Comparison of ENCODE assay signal across 19 mouse cellular contexts in the genomic region with DNA sequence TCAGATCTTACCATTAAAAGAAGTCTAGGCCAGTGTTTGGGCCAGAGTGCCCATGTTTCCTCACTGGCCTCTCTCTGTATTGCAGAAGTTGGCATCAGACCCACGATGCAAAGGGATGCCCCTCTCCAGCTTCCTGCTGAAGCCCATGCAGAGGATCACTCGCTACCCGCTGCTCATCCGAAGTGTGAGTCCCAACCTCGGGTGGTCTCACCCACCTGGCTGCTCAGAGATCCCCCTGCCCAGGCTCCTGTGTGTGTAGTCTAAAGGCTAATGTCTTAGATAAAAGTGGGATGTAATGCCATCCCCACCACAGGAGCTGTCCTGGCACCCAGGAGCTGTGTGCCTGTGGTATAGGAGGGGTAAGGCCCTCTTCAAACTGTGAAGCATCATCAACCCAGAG. TPM values are rescaled to one million over a fixed set of nuclear protein-coding genes. Genes with fewer than 3 reads are reported as not detected.
"Had no signal": no experiment of that assay in that cellular context is flagged by ENCODE, and none has a peak within 500 bp of the region (broad histone marks: within the 10 kb centered on the region; RNA-seq: fewer than 3 reads in every experiment).

No protein-coding gene starts in this region.

- ATAC-seq: liver, embryonic 12.5 days; midbrain, embryonic 16.5 days had no signal

- H3K9ac ChIP-seq: liver, embryonic 12.5 days; liver, embryonic 14.5 days; midbrain, embryonic 12.5 days; neural tube, embryonic 13.5 days; neural tube, embryonic 15.5 days had no signal

- H3K27me3 ChIP-seq: liver, embryonic 12.5 days; midbrain, embryonic 12.5 days; neural tube, embryonic 13.5 days; neural tube, embryonic 15.5 days had no signal

- H3K4me2 ChIP-seq: liver, embryonic 12.5 days; midbrain, embryonic 12.5 days; neural tube, embryonic 13.5 days; neural tube, embryonic 15.5 days had no signal

- H3K4me3 ChIP-seq: liver, embryonic 12.5 days; midbrain, embryonic 12.5 days; myocyte; neural tube, embryonic 13.5 days; neural tube, embryonic 15.5 days had no signal

- H3K4me1 ChIP-seq: liver, embryonic 12.5 days; midbrain, embryonic 12.5 days; neural tube, embryonic 13.5 days; neural tube, embryonic 15.5 days had no signal

- DNase-seq: midbrain, embryonic 14.5 days; retina, postnatal 1 day; right cerebral cortex, adult 18-20 months; right cerebral cortex, postnatal 25 days; right cerebral cortex, postnatal 4 days; spleen, adult 18-20 months; thymus, adult 18-20 months; thymus, postnatal 14 days; thymus, postnatal 36 days had no signal

- H3K27ac ChIP-seq: liver, embryonic 12.5 days; liver, embryonic 14.5 days; midbrain, embryonic 12.5 days; neural tube, embryonic 13.5 days; neural tube, embryonic 15.5 days had no signal

- H3K9me3 ChIP-seq: liver, embryonic 12.5 days; midbrain, embryonic 12.5 days; neural tube, embryonic 13.5 days; neural tube, embryonic 15.5 days had no signal

RNA-seq across cellular contexts. Expression of a gene that starts 32.1 kb away (rescaled TPM):
- total RNA-seq: megakaryocyte, adult 5-6 weeks had no signal
- polyA plus RNA-seq: myocyte; neural tube, embryonic 11.5 days; small intestine, adult 2 months had no signal
